Mouse (Mus musculus): ENCODE data around the gene Lao1.

GRCm38 (mm10) chr4:118985291-118985690, 23.9 kb downstream of the Lao1 start:
- TF ChIP-seq MYOG (IDR thresholded peaks at IDR 0.05; ENCODE audit: control insufficient read depth, extremely low read depth, insufficient read length) (no peak), CTCF (IDR thresholded peaks at IDR 0.05; ENCODE audit: control insufficient read depth, insufficient read depth, insufficient read length) (no peak), MAX (IDR thresholded peaks at IDR 0.05) (no peak), MYOD1 (IDR thresholded peaks at IDR 0.05; ENCODE audit: control insufficient read depth, insufficient read length, low read depth) (no peak)

All from C2C12 (cell line).